Mouse (Mus musculus) myocyte (in vitro differentiated cells): ENCODE results near the gene Tfrc.

ENCODE experiments used
- E2F4 ChIP-seq: IDR thresholded peaks from one replicate; pipeline ENCODE4 v1.6.1; 2011; ENCODE audit warnings: mild to moderate bottlenecking, control low read depth, moderate library complexity; ENCODE audit not compliant: insufficient read depth
- MAX ChIP-seq: IDR thresholded peaks from one replicate; pipeline ENCODE4 v1.6.1; 2011; ENCODE audit warnings: low read depth, mild to moderate bottlenecking, control low read depth
- MYOD1 ChIP-seq, 3 experiments: IDR thresholded peaks; one replicate each; pipeline ENCODE4 v1.6.1; 2011; ENCODE audit warnings: control low read depth in 2 of 3, low read depth in 2 of 3, mild to moderate bottlenecking in 2 of 3, moderate library complexity in 1 of 3; ENCODE audit not compliant: insufficient read length in 2 of 3, control insufficient read depth in 1 of 3
- POLR2A ChIP-seq: IDR thresholded peaks from one replicate; pipeline ENCODE4 v1.6.1; 2011; ENCODE audit warnings: low read depth, mild to moderate bottlenecking, control low read depth, moderate library complexity; ENCODE audit not compliant: insufficient read length
- REST ChIP-seq: IDR thresholded peaks from one replicate; pipeline ENCODE4 v1.6.1; 2011; ENCODE audit warnings: mild to moderate bottlenecking, control low read depth, moderate library complexity; ENCODE audit not compliant: insufficient read depth, insufficient read length
- TCF3 ChIP-seq: IDR thresholded peaks from one replicate; pipeline ENCODE4 v1.6.1; 2011; ENCODE audit warnings: low read depth, control low read depth; ENCODE audit not compliant: insufficient read length
- USF1 ChIP-seq: IDR thresholded peaks from one replicate; pipeline ENCODE4 v1.6.1; 2011; ENCODE audit warnings: low read depth, mild to moderate bottlenecking, control low read depth, moderate library complexity

GRCm38 (mm10) chr16:32659385-32659784 lies 50.7 kb downstream of the Tfrc start:
- no peak for TF ChIP-seq USF1
- TF ChIP-seq MAX, result no peak
- TF ChIP-seq POLR2A, result no peak
- TF ChIP-seq REST, result no peak
- TF ChIP-seq MYOD1 (IDR thresholded peaks at IDR 0.05; ENCODE audit: control insufficient read depth in 1 of 3, insufficient read length in 2 of 3, low read depth in 2 of 3), result no peak
- no peak for TF ChIP-seq TCF3
- TF ChIP-seq E2F4, result no peak
